Mouse (Mus musculus) ovary, postnatal 14 days (tissue): ENCODE measurements at regions not wholly inside any gene's neighbourhood (a gene's known extent, or its start where the extent isn't known, plus 50 kb on each side); places are given as distances from the start of the nearest gene placed in this dataset.
"Not testable (repeated sequence)": the region's sequence is repeated elsewhere in the genome, so short reads cannot be mapped to it uniquely, and the experiment has no call there.

ENCODE experiments used
- DNase-seq: peaks from one replicate; pipeline ENCODE4 v3.0.0; 2022; ENCODE audit warnings: low spot score

- no peak for DNase-seq
These were observed 159.1 kb upstream of the Gm10306 start for GRCm38 (mm10) chr4:94397284-94397683.

GRCm38 (mm10) chr4:94406922-94407321 is 149.4 kb upstream of the Gm10306 start:
- DNase-seq: no peak

GRCm38 (mm10) chr4:94407503-94407902 is 148.8 kb upstream of the Gm10306 start:
- no peak for DNase-seq

- no peak for DNase-seq
These were observed 143.7 kb upstream of the Gm10306 start for GRCm38 (mm10) chr4:94412661-94413060.

GRCm38 (mm10) chr4:94425525-94425924 is 130.8 kb upstream of the Gm10306 start:
- not testable (repeated sequence) for DNase-seq

GRCm38 (mm10) chr4:94427581-94427980 is 128.8 kb upstream of the Gm10306 start:
- no peak for DNase-seq

- DNase-seq: no peak
These were observed 124.3 kb upstream of the Gm10306 start for GRCm38 (mm10) chr4:94432005-94432404.

GRCm38 (mm10) chr4:94437717-94438435 is 118.5 kb upstream of the Gm10306 start:
- peak; percentile 2 for DNase-seq

- no peak for DNase-seq
These were observed 117.0 kb upstream of the Gm10306 start for GRCm38 (mm10) chr4:94439159-94439836.

- DNase-seq: peak; percentile 5
These were observed 109.7 kb upstream of the Gm10306 start for GRCm38 (mm10) chr4:94446604-94447003.
